Mouse (Mus musculus) midbrain, embryonic 11.5 days (tissue): ENCODE measurements around the gene Vwa3a. TPM values are rescaled to one million over a fixed set of nuclear protein-coding genes. Genes with fewer than 3 reads are reported as not detected.

Experiments used
- ATAC-seq: fragments of 200-750 bp; cut with Nextera tagmentation; 2 replicates; pipeline ENCODE4 v1.8.0; 2017; ENCODE audit warnings: moderate TSS enrichment, moderate library complexity; ENCODE audit not compliant: low FRiP score
- DNase-seq: peaks from one replicate; pipeline ENCODE4 v3.0.0; 2015; ENCODE audit warnings: low spot score; ENCODE audit errors: missing footprints
- H3K27ac ChIP-seq: fragments of 300-500 bp; sonication (generic); 2 replicates; pipeline ENCODE4 v1.5.1; 2014; ENCODE audit warnings: low read depth, low read length
- H3K27me3 ChIP-seq: fragments of 300-500 bp; sonication (generic); 2 replicates; pipeline ENCODE4 v1.6.1; 2014; ENCODE audit warnings: mild to moderate bottlenecking, low read length, moderate library complexity, mixed read lengths; ENCODE audit not compliant: control insufficient read depth, insufficient read depth
- H3K36me3 ChIP-seq: fragments of 300-500 bp; sonication (generic); 2 replicates; pipeline ENCODE4 v1.6.1; 2014; ENCODE audit warnings: mild to moderate bottlenecking, low read length, moderate library complexity, mixed read lengths; ENCODE audit not compliant: control insufficient read depth, insufficient read depth
- H3K4me1 ChIP-seq: fragments of 300-500 bp; sonication (generic); 2 replicates; pipeline ENCODE4 v1.6.1; 2014; ENCODE audit warnings: low read length; ENCODE audit not compliant: control insufficient read depth, insufficient read depth
- H3K4me2 ChIP-seq: fragments of 300-500 bp; sonication (generic); 2 replicates; pipeline ENCODE4 v1.6.1; 2014; ENCODE audit warnings: mild to moderate bottlenecking, moderate library complexity
- H3K4me3 ChIP-seq: fragments of 300-500 bp; sonication (generic); 2 replicates; pipeline ENCODE4 v1.5.1; 2014; ENCODE audit warnings: low read depth, low read length
- H3K9ac ChIP-seq: fragments of 300-500 bp; sonication (generic); 2 replicates; pipeline ENCODE4 v1.6.1; 2014; ENCODE audit warnings: low read length
- H3K9me3 ChIP-seq: fragments of 300-500 bp; sonication (generic); 2 replicates; pipeline ENCODE4 v1.6.1; 2016; ENCODE audit warnings: low read length; ENCODE audit not compliant: control insufficient read depth
- WGBS: fragments of 180-500 bp; shearing (Covaris S2); extraction: QIAGEN DNeasy Blood & Tissue Kit; methylation state at CpG from one replicate; pipeline ENCODE4 v1.1.7; 2014; 5-methylcytosine and 5-hydroxymethylcytosine counted together
- polyA plus RNA-seq: library from polyadenylated mRNA; unstranded; fragments of >200 nt; fragmentation: Nextera tagmentation; extraction: Ambion mirVana; gene quantifications from 2 replicates; pipeline ENCODE4 v1.2.1, GENCODE M21; 2014

Gene Vwa3a
- polyA plus RNA-seq, 1 experiment from 2014 or later = 0.08 TPM

GRCm38 (mm10) chr7:120754671-120755070, 15.6 kb downstream of the Vwa3a start:
- 10% methylated on average over 5 of the region's 5 CpGs for WGBS
- no peaks in the 10 kb centered on the region for H3K4me1 ChIP-seq
- no peak overlapping the region for H3K4me2 ChIP-seq
- ATAC-seq (peak; percentile 90), DNase-seq (peak; percentile 98)
- no peaks in the 10 kb centered on the region for H3K9me3 ChIP-seq
- no peak overlapping the region for H3K4me3 ChIP-seq
- no peaks in the 10 kb centered on the region for H3K27me3 ChIP-seq
- no peak overlapping the region for H3K9ac ChIP-seq
- H3K27ac ChIP-seq = no peak overlapping the region
- H3K36me3 ChIP-seq = no peaks in the 10 kb centered on the region

- H3K9me3 ChIP-seq = no peaks in the 10 kb centered on the region
- WGBS = 6% methylated on average over 1 of the region's 1 CpGs
- peaks cover 7% of the 10 kb centered on the region; the same call in 1 of the 2 replicates for H3K4me1 ChIP-seq
- no peak overlapping the region for H3K9ac ChIP-seq
- H3K27me3 ChIP-seq = no peaks in the 10 kb centered on the region
- no peaks in the 10 kb centered on the region for H3K36me3 ChIP-seq
- H3K27ac ChIP-seq = no peak overlapping the region
- H3K4me2 ChIP-seq = no peak overlapping the region
- ATAC-seq (no peak), DNase-seq (no peak)
- no peak overlapping the region for H3K4me3 ChIP-seq
Observed at GRCm38 (mm10) chr7:120767369-120767768, 28.3 kb downstream of the Vwa3a start.

GRCm38 (mm10) chr7:120771389-120771788, 32.3 kb downstream of the Vwa3a start:
- 70% methylated on average over 1 of the region's 1 CpGs for WGBS
- Histone ChIP-seq H3K4me3 (no peak overlapping the region), H3K36me3 (no peaks in the 10 kb centered on the region), H3K27ac (no peak overlapping the region), H3K9me3 (no peaks in the 10 kb centered on the region), H3K4me2 (no peak overlapping the region), H3K9ac (no peak overlapping the region), H3K4me1 (peaks cover 7% of the 10 kb centered on the region; the same call in 1 of the 2 replicates), H3K27me3 (no peaks in the 10 kb centered on the region)
- ATAC-seq (no peak), DNase-seq (no peak)

- Histone ChIP-seq H3K4me2 (no peak overlapping the region), H3K36me3 (no peaks in the 10 kb centered on the region), H3K27ac (no peak overlapping the region), H3K27me3 (no peaks in the 10 kb centered on the region), H3K4me1 (no peaks in the 10 kb centered on the region), H3K9me3 (no peaks in the 10 kb centered on the region), H3K4me3 (no peak overlapping the region), H3K9ac (no peak overlapping the region)
- DNase-seq (no peak), ATAC-seq (no peak)
- 63% methylated on average over 2 of the region's 2 CpGs for WGBS
Observed at GRCm38 (mm10) chr7:120778012-120778411, 38.9 kb downstream of the Vwa3a start.

GRCm38 (mm10) chr7:120795544-120795943, 56.4 kb downstream of the Vwa3a start:
- Histone ChIP-seq H3K9me3 (no peaks in the 10 kb centered on the region), H3K4me1 (no peaks in the 10 kb centered on the region), H3K9ac (no peak overlapping the region), H3K4me3 (no peak overlapping the region), H3K27ac (no peak overlapping the region), H3K27me3 (no peaks in the 10 kb centered on the region), H3K36me3 (no peaks in the 10 kb centered on the region), H3K4me2 (no peak overlapping the region)
- no peak for DNase-seq
- 80% methylated on average over 4 of the region's 4 CpGs for WGBS
- no peak for ATAC-seq

- 88% methylated on average over 3 of the region's 3 CpGs for WGBS
- no peak overlapping the region for H3K4me2 ChIP-seq
- ATAC-seq (no peak), DNase-seq (no peak)
- H3K4me1 ChIP-seq = no peaks in the 10 kb centered on the region
- no peak overlapping the region for H3K9ac ChIP-seq
- H3K36me3 ChIP-seq = no peaks in the 10 kb centered on the region
- no peaks in the 10 kb centered on the region for H3K27me3 ChIP-seq
- H3K9me3 ChIP-seq = no peaks in the 10 kb centered on the region
- no peak overlapping the region for H3K4me3 ChIP-seq
- H3K27ac ChIP-seq = no peak overlapping the region
Observed at GRCm38 (mm10) chr7:120796369-120796768, 57.3 kb downstream of the Vwa3a start.

- no peak overlapping the region for H3K4me2 ChIP-seq
- DNase-seq = no peak
- WGBS = 87% methylated on average over 2 of the region's 2 CpGs
Observed at GRCm38 (mm10) chr7:120803268-120803667, 64.2 kb downstream of the Vwa3a start.

GRCm38 (mm10) chr7:120809705-120810104, 70.6 kb downstream of the Vwa3a start:
- H3K9me3 ChIP-seq = no peaks in the 10 kb centered on the region
- no peaks in the 10 kb centered on the region; the same call in 1 of the 2 replicates for H3K4me1 ChIP-seq
- ATAC-seq (no peak), DNase-seq (no peak)
- H3K27me3 ChIP-seq = no peaks in the 10 kb centered on the region; the same call in 1 of the 2 replicates
- H3K9ac ChIP-seq = 0 out of 2 replicates have a peak overlapping the region, but pooled peaks have one; percentile 27
- H3K4me3 ChIP-seq = peak overlapping the region; percentile 19
- H3K4me2 ChIP-seq = peak overlapping the region; percentile 46
- 2% methylated on average over 27 of the region's 27 CpGs for WGBS
- H3K36me3 ChIP-seq = no peaks in the 10 kb centered on the region
- no peak overlapping the region for H3K27ac ChIP-seq

More at GRCm38 (mm10) chr7:120803268-120803667, 64.2 kb downstream of the Vwa3a start:
- no peaks in the 10 kb centered on the region for H3K9me3 ChIP-seq
- H3K36me3 ChIP-seq = no peaks in the 10 kb centered on the region
- H3K27me3 ChIP-seq = no peaks in the 10 kb centered on the region
- H3K4me3 ChIP-seq = no peak overlapping the region
- no peaks in the 10 kb centered on the region for H3K4me1 ChIP-seq
- no peak overlapping the region for H3K27ac ChIP-seq
- H3K9ac ChIP-seq = no peak overlapping the region
- no peak for ATAC-seq

GRCm38 (mm10) chr7:120811834-120812415, 72.8 kb downstream of the Vwa3a start, which contains the start of gene Gm5737:
TSS of gene Gm5737 (plus strand) at chr7:120812365.
- DNase-seq = no peak
- no peak for ATAC-seq
- Histone ChIP-seq H3K4me3 (no peak within 1 kb of the TSS), H3K9me3 (no peaks in the 10 kb centered on the region), H3K4me2 (no peak within 1 kb of the TSS), H3K27ac (no peak within 1 kb of the TSS), H3K27me3 (no peaks in the 10 kb centered on the region; the same call in 1 of the 2 replicates), H3K4me1 (no peaks in the 10 kb centered on the region; the same call in 1 of the 2 replicates), H3K9ac (no peak within 1 kb of the TSS), H3K36me3 (no peaks in the 10 kb centered on the region)
- 88% methylated on average over 6 of the region's 6 CpGs for WGBS
